In the genomic region with DNA sequence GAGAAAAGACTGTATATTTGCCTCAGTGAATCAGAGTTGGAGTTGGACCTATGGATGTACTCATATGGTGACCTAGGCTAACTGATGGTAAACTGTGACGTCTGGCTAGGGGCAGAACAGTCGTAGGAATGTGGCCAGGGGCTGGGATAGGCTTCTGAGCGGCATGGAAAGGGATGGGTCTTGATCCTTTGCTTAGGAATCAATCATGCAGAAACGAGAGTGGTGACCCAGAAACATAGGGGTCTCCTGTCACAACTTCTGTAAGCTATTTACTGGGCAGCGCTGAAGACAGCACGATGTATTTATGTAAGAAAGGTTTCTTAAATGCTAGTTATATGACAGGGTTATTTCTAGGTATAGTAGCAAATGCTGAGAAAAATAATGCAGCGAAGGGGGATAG, we compare ENCODE assay signal across 31 mouse cellular contexts.
"Had no signal": no experiment of that assay in that cellular context is flagged by ENCODE, and none has a peak within 500 bp of the region (broad histone marks: within the 10 kb centered on the region; RNA-seq: fewer than 3 reads in every experiment).

No protein-coding gene starts in this region.

- H3K9me3 ChIP-seq: limb, embryonic 12.5 days; limb, embryonic 13.5 days; limb, embryonic 15.5 days; liver, embryonic 12.5 days; liver, embryonic 13.5 days; liver, embryonic 15.5 days; lung, embryonic 15.5 days; megakaryocyte, embryonic 14.5 days; midbrain, embryonic 10.5 days; midbrain, embryonic 12.5 days; midbrain, embryonic 13.5 days; midbrain, embryonic 15.5 days had no signal

- H3K9ac ChIP-seq: limb, embryonic 12.5 days; limb, embryonic 13.5 days; limb, embryonic 15.5 days; liver, embryonic 12.5 days; liver, embryonic 13.5 days; liver, embryonic 14.5 days; liver, embryonic 15.5 days; liver, postnatal 0 days; lung, embryonic 14.5 days; lung, embryonic 15.5 days; midbrain, embryonic 12.5 days; midbrain, embryonic 13.5 days; midbrain, embryonic 15.5 days had no signal

- H3K4me1 ChIP-seq: limb, embryonic 12.5 days; limb, embryonic 13.5 days; limb, embryonic 15.5 days; liver, embryonic 13.5 days; liver, embryonic 15.5 days; lung, embryonic 15.5 days; midbrain, embryonic 12.5 days; midbrain, embryonic 13.5 days; midbrain, embryonic 15.5 days had no signal

- H3K36me3 ChIP-seq: limb, embryonic 12.5 days; limb, embryonic 13.5 days; limb, embryonic 15.5 days; liver, embryonic 12.5 days; liver, embryonic 13.5 days; liver, embryonic 15.5 days; lung, embryonic 15.5 days; midbrain, embryonic 10.5 days; midbrain, embryonic 12.5 days; midbrain, embryonic 13.5 days; midbrain, embryonic 15.5 days had no signal

- H3K27ac ChIP-seq: left cerebral cortex, adult 2 months; limb, embryonic 12.5 days; limb, embryonic 13.5 days; limb, embryonic 15.5 days; liver, embryonic 12.5 days; liver, embryonic 13.5 days; liver, embryonic 14.5 days; liver, embryonic 15.5 days; lung, embryonic 15.5 days; macrophage; midbrain, embryonic 10.5 days; midbrain, embryonic 12.5 days; midbrain, embryonic 13.5 days; midbrain, embryonic 15.5 days had no signal

- H3K4me2 ChIP-seq: limb, embryonic 12.5 days; limb, embryonic 13.5 days; limb, embryonic 15.5 days; liver, embryonic 11.5 days; liver, embryonic 12.5 days; liver, embryonic 13.5 days; liver, embryonic 15.5 days; lung, embryonic 14.5 days; lung, embryonic 15.5 days; midbrain, embryonic 11.5 days; midbrain, embryonic 12.5 days; midbrain, embryonic 13.5 days; midbrain, embryonic 15.5 days had no signal

- DNase-seq: left cerebral cortex, postnatal 4 days; liver; liver, embryonic 13.5 days; liver, postnatal 0 days; lung, adult 18-20 months; lung, adult 2 months; lung, embryonic 14.5 days; lung, postnatal 10 days; lung, postnatal 14 days; lung, postnatal 36 days; lung, postnatal 4 days; midbrain, embryonic 14.5 days had no signal

- H3K4me3 ChIP-seq: left cerebral cortex, adult 2 months; limb, embryonic 12.5 days; limb, embryonic 13.5 days; limb, embryonic 15.5 days; liver, embryonic 12.5 days; liver, embryonic 13.5 days; liver, embryonic 15.5 days; lung, embryonic 15.5 days; megakaryocyte, embryonic 14.5 days; midbrain, embryonic 10.5 days; midbrain, embryonic 12.5 days; midbrain, embryonic 13.5 days; midbrain, embryonic 15.5 days; myocyte had no signal

- ATAC-seq: liver, embryonic 12.5 days; liver, postnatal 0 days; lung, postnatal 0 days; midbrain, embryonic 13.5 days; midbrain, embryonic 15.5 days; midbrain, embryonic 16.5 days had no signal

- H3K27me3 ChIP-seq: limb, embryonic 12.5 days; limb, embryonic 13.5 days; limb, embryonic 15.5 days; liver, embryonic 12.5 days; liver, embryonic 13.5 days; liver, embryonic 15.5 days; lung, embryonic 15.5 days; megakaryocyte, embryonic 14.5 days; midbrain, embryonic 12.5 days; midbrain, embryonic 13.5 days; midbrain, embryonic 15.5 days had no signal
